Mouse (Mus musculus) retina, adult 2 months (tissue): ENCODE data around the gene Acer2.

Experiments used
- DNase-seq: peaks from one replicate; pipeline ENCODE4 v3.0.0-alpha.2; 2012; ENCODE audit warnings: low read depth, low spot score

Acer2 gene

GRCm38 (mm10) chr4:86955448-86955847, 81.3 kb downstream of the Acer2 start:
- DNase-seq = no peak

GRCm38 (mm10) chr4:86957576-86958411, 83.6 kb downstream of the Acer2 start:
- peak; percentile 28 for DNase-seq

- no peak for DNase-seq
These were observed 103.1 kb downstream of the Acer2 start for GRCm38 (mm10) chr4:86977272-86977671.
